Mouse (Mus musculus) lung, postnatal 0 days (tissue): ENCODE measurements around the gene Lrrc45.

Experiments used
- CTCF ChIP-seq: IDR thresholded peaks from 2 replicates; pipeline ENCODE4 v1.5.1; 2016; ENCODE audit warnings: antibody characterized with exemption, mild to moderate bottlenecking
- EP300 ChIP-seq: IDR thresholded peaks from 2 replicates; pipeline ENCODE4 v1.6.1; 2016; ENCODE audit warnings: antibody characterized with exemption, mild to moderate bottlenecking, control low read depth

- TF ChIP-seq EP300 (no peak), CTCF (no peak)
Measured at GRCm38 (mm10) chr11:120707225-120707624, 6.5 kb upstream of the Lrrc45 start.
